Mouse (Mus musculus) kidney, adult 2 months (tissue): ENCODE measurements around the gene Ift43. TPM values are rescaled to one million over a fixed set of nuclear protein-coding genes. Genes with fewer than 3 reads are reported as not detected.

ENCODE experiments used
- DNase-seq: peaks from one replicate; pipeline ENCODE4 v3.0.0; 2021
- H3K27ac ChIP-seq: fragments of 200-500 bp; 2 replicates; pipeline ENCODE4 v1.5.1; 2012; ENCODE audit warnings: low read depth, low read length, control low read depth, inconsistent platforms; ENCODE audit not compliant: insufficient read depth
- H3K27me3 ChIP-seq: fragments of 200-500 bp; replicated peaks from 2 replicates; pipeline ENCODE4 v1.6.1; 2012; ENCODE audit warnings: mild to moderate bottlenecking, moderate library complexity, low read length, inconsistent platforms; ENCODE audit not compliant: control insufficient read depth, insufficient read depth
- H3K36me3 ChIP-seq: fragments of 200-500 bp; 2 replicates; pipeline ENCODE4 v1.6.1; 2012; ENCODE audit warnings: mild to moderate bottlenecking, moderate library complexity, low read length, inconsistent platforms; ENCODE audit not compliant: control insufficient read depth, insufficient read depth
- H3K4me1 ChIP-seq: fragments of 200-500 bp; 2 replicates; pipeline ENCODE4 v1.6.1; 2011; ENCODE audit warnings: low read length; ENCODE audit not compliant: control insufficient read depth, insufficient read depth
- H3K4me3 ChIP-seq: fragments of 200-500 bp; 2 replicates; pipeline ENCODE4 v1.5.1; 2011; ENCODE audit warnings: mild to moderate bottlenecking, low read depth, low read length, control low read depth; ENCODE audit not compliant: insufficient read depth
- CTCF ChIP-seq: fragments of 200-500 bp; conservative IDR thresholded peaks from 2 replicates; pipeline ENCODE4 v1.5.1; 2011; ENCODE audit warnings: low read depth, mild to moderate bottlenecking, control low read depth, low read length, moderate library complexity, mixed read lengths; ENCODE audit not compliant: insufficient read depth, insufficient read length
- POLR2A ChIP-seq: fragments of 200-500 bp; IDR thresholded peaks from one replicate; pipeline ENCODE4 v1.6.1; 2011; ENCODE audit warnings: low read depth, low read length, control low read depth
- WGBS: fragments of 180-500 bp; shearing (Covaris S2); methylation state at CpG from one replicate; pipeline ENCODE4 v1.1.7; 2018; 5-methylcytosine and 5-hydroxymethylcytosine counted together
- polyA plus RNA-seq: library from polyadenylated mRNA; depleted of rRNA; stranded (reverse); fragments of >200 nt; gene quantifications from 2 replicates; pipeline ENCODE4 v1.2.3, GENCODE M21; 2012

The Ift43 gene
- polyA plus RNA-seq, 1 experiment: 27.3 TPM

DNA sequence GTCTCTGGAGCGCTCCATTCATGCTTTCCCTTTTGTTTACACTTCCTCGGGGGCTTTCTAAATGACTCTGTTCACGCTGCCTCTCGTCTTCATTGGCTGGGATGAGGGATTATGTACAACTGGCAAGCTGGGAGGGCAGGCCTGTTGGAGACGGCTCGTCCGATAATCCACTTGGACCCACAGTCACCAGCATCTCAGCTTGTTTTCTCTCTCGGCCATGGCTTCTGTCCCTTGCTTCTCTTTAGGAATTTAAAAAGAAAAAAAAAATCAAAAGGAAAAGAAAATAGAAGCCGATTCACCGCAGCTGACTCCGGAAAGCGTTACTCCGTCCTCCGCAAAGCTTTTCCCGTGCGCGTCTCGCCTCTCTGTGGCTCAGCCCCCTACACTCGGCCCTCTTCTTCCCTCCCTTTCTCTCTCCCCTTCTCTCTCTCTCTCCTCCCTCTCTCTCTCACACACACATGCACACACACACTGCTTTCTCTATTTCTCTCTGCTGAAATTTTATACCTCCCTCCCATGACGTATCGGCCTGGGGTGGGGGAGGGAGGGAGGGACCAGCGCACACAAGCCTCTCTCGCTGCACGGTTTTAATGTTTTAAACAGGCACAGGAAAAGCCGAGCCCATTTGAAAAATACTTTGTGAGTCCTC lies 3.7 kb upstream of the Ift43 start, which contains the start of gene Tgfb3:
Gene Tgfb3, minus strand, starts transcription at position 489 of the 649 bp plus-strand sequence.
- TF ChIP-seq POLR2A (no peak), CTCF (no peak)
- H3K27me3 ChIP-seq: no peaks in the 10 kb centered on the region
- peaks cover 7% of the 10 kb centered on the region; the same call in 1 of the 2 replicates for H3K4me1 ChIP-seq
- H3K36me3 ChIP-seq: no peaks in the 10 kb centered on the region
- H3K27ac ChIP-seq: peak within 1 kb of the TSS; percentile 25; the same call in 1 of the 2 replicates
- DNase-seq: peak; percentile 49
- H3K4me3 ChIP-seq: peak within 1 kb of the TSS; percentile 54
- 7% methylated on average over 25 of the region's 25 CpGs for WGBS

DNA sequence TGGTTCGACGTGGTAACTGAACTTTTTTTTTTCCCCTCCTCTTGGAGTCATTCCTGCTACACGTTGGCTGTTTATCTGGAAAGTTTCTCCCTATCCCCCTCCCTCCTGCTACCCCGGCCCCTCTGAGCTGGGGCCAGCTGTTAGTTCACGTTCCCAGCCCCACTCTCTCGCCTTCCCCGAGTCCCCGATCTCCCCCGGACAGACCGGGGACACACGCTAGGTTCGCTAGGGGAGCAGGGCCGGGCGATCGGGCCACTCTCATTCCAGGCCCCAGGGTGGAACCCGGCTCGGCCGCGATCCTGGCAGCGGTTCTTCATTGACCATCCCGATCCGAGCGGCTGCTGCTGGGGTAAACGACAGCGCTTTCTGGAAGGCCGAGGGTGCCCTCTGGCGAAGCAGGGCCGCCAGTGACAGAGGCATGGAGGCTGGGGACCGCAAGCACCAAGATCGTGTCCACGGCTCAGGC lies 3.1 kb upstream of the Ift43 start:
- H3K27me3 ChIP-seq: no peaks in the 10 kb centered on the region
- peak overlapping the region; percentile 54 for H3K4me3 ChIP-seq
- H3K27ac ChIP-seq: peak overlapping the region; percentile 25; the same call in 1 of the 2 replicates
- H3K36me3 ChIP-seq: no peaks in the 10 kb centered on the region
- TF ChIP-seq POLR2A (no peak), CTCF (peak; percentile 93)
- under 1% methylated on average over 31 of the region's 31 CpGs for WGBS
- DNase-seq: peak; percentile 95
- H3K4me1 ChIP-seq: peaks cover 7% of the 10 kb centered on the region; the same call in 1 of the 2 replicates

DNA sequence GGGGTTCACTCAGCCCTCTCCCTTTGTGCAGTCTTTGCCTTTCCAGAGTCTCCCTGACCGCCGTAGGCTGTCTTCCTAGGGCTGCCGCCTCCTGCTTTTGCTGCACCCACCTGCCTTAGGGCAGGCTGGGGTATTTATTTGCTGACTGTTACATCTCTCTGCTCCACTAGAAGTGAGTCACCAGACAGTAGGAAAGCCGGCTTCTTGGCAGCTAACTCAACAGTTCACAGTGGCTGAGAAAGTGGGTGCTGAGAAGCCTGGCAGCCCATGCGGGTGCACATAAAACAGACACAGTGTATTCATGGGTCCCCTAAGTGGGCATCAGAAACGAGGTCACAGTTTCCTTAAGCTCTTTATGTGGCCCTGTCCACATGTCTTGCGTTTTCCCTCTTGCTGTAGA lies 3.5 kb downstream of the Ift43 start:
- H3K27ac ChIP-seq: no peak overlapping the region
- 86% methylated on average over 7 of the region's 7 CpGs for WGBS
- no peak for DNase-seq
- peaks cover 7% of the 10 kb centered on the region; the same call in 1 of the 2 replicates for H3K4me1 ChIP-seq
- H3K36me3 ChIP-seq: no peaks in the 10 kb centered on the region
- no peak overlapping the region for H3K4me3 ChIP-seq
- H3K27me3 ChIP-seq: no peaks in the 10 kb centered on the region
- TF ChIP-seq POLR2A (no peak), CTCF (no peak)

DNA sequence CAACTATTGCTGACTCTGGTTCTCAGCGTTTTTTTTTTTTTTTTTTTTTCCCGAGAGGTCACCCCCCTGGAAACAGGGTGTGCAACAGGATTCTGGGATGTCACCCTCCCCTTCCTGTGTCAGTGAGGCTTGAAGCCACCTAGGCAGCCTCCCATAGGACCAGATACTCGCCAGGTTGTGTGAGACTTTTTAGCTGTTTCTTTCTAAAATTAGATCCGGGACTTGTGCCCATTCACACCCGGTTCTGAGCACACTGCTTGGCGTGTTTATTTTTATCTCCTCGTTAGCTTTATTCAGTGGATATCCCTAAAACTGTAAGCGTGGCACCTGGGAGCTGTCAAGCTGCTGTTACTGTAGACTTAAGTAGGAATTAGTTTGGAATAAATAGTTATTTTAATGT lies 4.2 kb downstream of the Ift43 start:
- no peaks in the 10 kb centered on the region for H3K27me3 ChIP-seq
- TF ChIP-seq CTCF (no peak), POLR2A (no peak)
- peak; percentile 30 for DNase-seq
- WGBS: 75% methylated on average over 8 of the region's 8 CpGs
- no peaks in the 10 kb centered on the region for H3K36me3 ChIP-seq
- H3K27ac ChIP-seq: no peak overlapping the region
- H3K4me3 ChIP-seq: no peak overlapping the region
- H3K4me1 ChIP-seq: peaks cover 7% of the 10 kb centered on the region; the same call in 1 of the 2 replicates

DNA sequence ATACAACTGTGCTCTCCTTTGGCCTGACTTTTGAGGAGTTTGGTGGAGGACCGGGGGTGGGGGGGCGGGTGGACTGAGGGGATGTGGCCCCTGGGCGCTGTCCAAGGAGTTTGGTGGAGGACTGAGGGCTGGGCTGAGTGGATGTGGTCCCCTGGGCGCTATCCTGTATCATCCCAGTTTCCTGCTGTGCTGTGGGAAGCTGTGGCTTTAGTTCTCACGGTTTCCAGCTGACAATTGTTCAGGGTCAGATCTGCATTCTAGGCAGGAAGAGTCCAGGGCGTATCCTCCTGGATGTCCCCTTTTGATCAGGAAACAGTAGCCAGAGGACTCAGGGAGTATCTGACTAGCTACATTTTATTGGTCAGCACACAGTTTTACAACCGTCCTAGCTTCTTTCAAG lies 5.7 kb downstream of the Ift43 start:
- TF ChIP-seq CTCF (no peak), POLR2A (no peak)
- Histone ChIP-seq H3K27ac (peak overlapping the region; percentile 82; the same call in 1 of the 2 replicates), H3K4me1 (peaks cover 8% of the 10 kb centered on the region; the same call in 1 of the 2 replicates), H3K36me3 (no peaks in the 10 kb centered on the region), H3K27me3 (no peaks in the 10 kb centered on the region), H3K4me3 (no peak overlapping the region)
- DNase-seq: peak; percentile 81
- 66% methylated on average over 7 of the region's 7 CpGs for WGBS

DNA sequence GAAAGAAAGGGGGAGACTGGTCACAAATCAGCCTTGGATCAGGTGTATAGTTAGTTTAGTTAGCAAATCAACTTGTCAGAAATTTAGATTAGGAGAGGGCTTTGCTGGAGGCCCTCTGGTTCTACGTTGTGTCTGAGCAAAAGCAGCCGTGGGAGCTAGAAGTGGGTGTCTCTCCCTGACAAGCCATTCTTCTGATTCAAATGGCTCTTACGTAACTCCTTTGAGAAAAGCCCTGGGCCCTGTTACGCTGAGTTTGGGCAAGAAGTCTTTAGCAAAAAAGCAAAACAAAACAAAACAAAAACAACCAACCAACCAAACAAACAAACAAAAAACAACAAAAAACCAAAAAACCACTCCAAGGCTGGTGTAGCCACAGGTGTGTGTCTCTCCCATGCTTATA lies 8.4 kb downstream of the Ift43 start:
- no peak for DNase-seq
- 0 out of 2 replicates have a peak, but pooled peaks cover 5% of the 10 kb centered on the region for H3K4me1 ChIP-seq
- H3K27me3 ChIP-seq: no peaks in the 10 kb centered on the region
- 64% methylated on average over 4 of the region's 4 CpGs for WGBS
- H3K4me3 ChIP-seq: no peak overlapping the region
- peak overlapping the region; percentile 51; the same call in 1 of the 2 replicates for H3K27ac ChIP-seq
- no peaks in the 10 kb centered on the region for H3K36me3 ChIP-seq
- TF ChIP-seq CTCF (no peak), POLR2A (no peak)

DNA sequence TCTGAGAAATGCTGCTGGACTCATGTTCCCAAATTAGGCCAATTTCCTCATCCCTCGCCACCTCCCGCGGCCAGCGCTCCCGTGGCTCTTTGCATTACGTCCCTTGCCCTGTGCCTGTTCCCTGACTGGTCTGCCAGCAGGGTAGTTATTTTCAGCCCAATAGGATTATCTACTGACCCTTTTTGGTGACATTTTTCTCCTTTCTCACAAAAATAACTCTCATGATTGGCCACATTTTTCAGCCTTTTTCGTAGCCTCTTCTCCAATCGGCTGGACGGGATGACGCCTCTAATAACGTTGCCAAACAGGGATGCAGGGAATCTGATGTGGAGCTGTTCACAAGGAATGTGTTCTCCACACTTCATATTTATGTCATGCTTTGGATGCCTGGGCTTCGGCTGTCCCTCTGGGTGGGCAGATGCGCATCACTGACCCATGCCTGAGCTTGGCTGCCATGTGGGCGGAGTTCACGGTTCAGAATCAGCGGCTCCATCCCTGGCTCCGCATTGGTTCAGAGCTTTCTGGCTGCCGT lies 9.3 kb downstream of the Ift43 start:
- Histone ChIP-seq H3K36me3 (no peaks in the 10 kb centered on the region), H3K27me3 (no peaks in the 10 kb centered on the region), H3K4me3 (no peak overlapping the region), H3K27ac (peak overlapping the region; percentile 50), H3K4me1 (0 out of 2 replicates have a peak, but pooled peaks cover 5% of the 10 kb centered on the region)
- 39% methylated on average over 18 of the region's 18 CpGs for WGBS
- TF ChIP-seq POLR2A: no peak
- TF ChIP-seq CTCF: no peak
- DNase-seq: peak; percentile 74

DNA sequence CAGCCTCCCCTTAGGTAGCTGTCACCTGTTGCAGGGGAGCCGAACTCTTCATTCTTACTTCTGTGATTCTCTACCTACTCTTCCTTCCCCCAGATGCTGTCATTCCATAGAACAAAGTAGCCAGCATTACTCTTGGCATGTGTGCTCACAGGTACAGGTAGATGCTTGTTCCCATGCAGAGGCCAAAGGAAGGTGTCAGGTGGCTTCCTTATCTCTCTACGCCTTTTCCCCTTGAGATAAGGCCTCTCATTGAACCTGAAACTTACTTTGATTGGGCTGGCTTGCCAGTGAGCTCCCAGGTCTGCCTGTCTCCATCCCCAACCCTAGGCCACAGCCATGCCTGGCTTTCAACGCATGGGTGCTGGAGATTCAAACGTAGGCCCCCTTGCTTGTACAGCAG lies 11.7 kb downstream of the Ift43 start:
- 93% methylated on average over 4 of the region's 4 CpGs for WGBS
- TF ChIP-seq POLR2A (no peak), CTCF (no peak)

More for the DNA sequence above, 11.7 kb downstream of the Ift43 start:
- no peaks in the 10 kb centered on the region for H3K36me3 ChIP-seq
- no peak overlapping the region for H3K27ac ChIP-seq
- no peak for DNase-seq
- no peak overlapping the region for H3K4me3 ChIP-seq
- H3K27me3 ChIP-seq: no peaks in the 10 kb centered on the region
- peaks cover 5% of the 10 kb centered on the region; the same call in 1 of the 2 replicates for H3K4me1 ChIP-seq
